Mouse (Mus musculus) neural tube, embryonic 13.5 days (tissue): Measurements from ENCODE around the gene Pdcd1lg2. TPM values are rescaled to one million over a fixed set of nuclear protein-coding genes. Genes with fewer than 3 reads are reported as not detected.

Experiments used
- ATAC-seq: fragments of 200-750 bp; cut with Nextera tagmentation; 2 replicates; pipeline ENCODE4 v1.8.0; 2017; ENCODE audit warnings: low read depth, mild to moderate bottlenecking, moderate TSS enrichment, moderate library complexity
- H3K27ac ChIP-seq: fragments of 300-500 bp; sonication (generic); replicated peaks from 2 replicates; pipeline ENCODE4 v1.5.1; 2015; ENCODE audit warnings: moderate library complexity, mild to moderate bottlenecking, inconsistent platforms
- H3K27me3 ChIP-seq: fragments of 300-500 bp; sonication (generic); 2 replicates; pipeline ENCODE4 v1.6.1; 2015; ENCODE audit warnings: mild to moderate bottlenecking, inconsistent platforms
- H3K36me3 ChIP-seq: fragments of 300-500 bp; sonication (generic); 2 replicates; pipeline ENCODE4 v1.6.1; 2015; ENCODE audit warnings: mild to moderate bottlenecking, inconsistent platforms
- H3K4me1 ChIP-seq: fragments of 300-500 bp; sonication (generic); replicated peaks from 2 replicates; pipeline ENCODE4 v1.6.1; 2015; ENCODE audit warnings: inconsistent platforms
- H3K4me2 ChIP-seq: fragments of 300-500 bp; sonication (generic); 2 replicates; pipeline ENCODE4 v1.6.1; 2015; ENCODE audit warnings: inconsistent platforms, mild to moderate bottlenecking, moderate library complexity
- H3K4me3 ChIP-seq: fragments of 300-500 bp; sonication (generic); 2 replicates; pipeline ENCODE4 v1.5.1; 2015; ENCODE audit warnings: mild to moderate bottlenecking, inconsistent platforms
- H3K9ac ChIP-seq: fragments of 300-500 bp; sonication (generic); 2 replicates; pipeline ENCODE4 v1.6.1; 2015; ENCODE audit warnings: moderate library complexity, mild to moderate bottlenecking, inconsistent platforms
- H3K9me3 ChIP-seq: fragments of 300-500 bp; sonication (generic); 2 replicates; pipeline ENCODE4 v1.6.1; 2016; ENCODE audit warnings: inconsistent platforms
- WGBS: fragments of 180-500 bp; shearing (Covaris S2); methylation state at CpG from one replicate; pipeline ENCODE4 v1.1.7; 2015; 5-methylcytosine and 5-hydroxymethylcytosine counted together
- polyA plus RNA-seq: library from polyadenylated mRNA; unstranded; fragments of >200 nt; fragmentation: Nextera tagmentation; extraction: Ambion mirVana; gene quantifications from 2 replicates; pipeline ENCODE4 v1.2.1, GENCODE M21; 2015

The Pdcd1lg2 gene
- polyA plus RNA-seq, 1 experiment from 2014 or later: not detected

DNA sequence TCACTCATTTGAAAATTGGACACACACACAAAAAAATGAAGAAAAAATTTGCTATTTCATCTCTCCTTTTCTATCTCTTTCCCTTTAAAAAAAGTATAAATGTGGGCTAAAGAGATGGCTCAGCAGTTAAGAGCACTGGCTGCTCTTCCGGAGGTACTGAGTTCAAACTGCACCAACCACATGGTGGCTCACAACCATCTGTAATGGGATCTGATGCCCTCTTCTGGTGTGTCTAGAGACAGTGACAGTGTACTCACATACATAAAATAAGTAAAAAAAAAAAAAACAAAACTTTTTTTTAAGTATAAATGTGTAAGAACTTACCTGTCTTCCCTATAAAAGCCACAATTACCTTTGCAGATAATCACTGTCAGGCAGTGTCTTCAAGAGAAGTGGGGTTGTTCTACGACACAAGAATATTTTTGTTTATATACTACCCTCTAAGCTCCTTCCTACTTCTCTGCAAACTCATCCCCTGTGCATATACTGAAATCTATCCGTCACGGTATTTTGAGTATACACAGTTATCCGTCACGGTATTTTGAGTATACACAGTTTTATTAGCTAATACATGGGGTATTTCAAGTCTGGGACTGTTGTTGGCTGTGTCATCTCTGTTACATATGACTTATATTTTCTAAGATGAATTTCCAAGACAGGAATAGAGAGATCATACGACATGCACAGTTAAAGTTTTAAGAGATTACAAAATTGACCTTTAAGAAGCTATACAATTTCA, 40.0 kb upstream of the Pdcd1lg2 start:
- H3K9me3 ChIP-seq: no peaks in the 10 kb centered on the region
- H3K27me3 ChIP-seq: no peaks in the 10 kb centered on the region
- ATAC-seq: no peak
- no peaks in the 10 kb centered on the region for H3K36me3 ChIP-seq
- WGBS: 93% methylated on average over 7 of the region's 7 CpGs
- H3K4me3 ChIP-seq: no peak overlapping the region
- H3K4me2 ChIP-seq: no peak overlapping the region
- no peak overlapping the region for H3K27ac ChIP-seq
- H3K9ac ChIP-seq: no peak overlapping the region
- peaks cover 18% of the 10 kb centered on the region; the same call in 1 of the 2 replicates for H3K4me1 ChIP-seq

DNA sequence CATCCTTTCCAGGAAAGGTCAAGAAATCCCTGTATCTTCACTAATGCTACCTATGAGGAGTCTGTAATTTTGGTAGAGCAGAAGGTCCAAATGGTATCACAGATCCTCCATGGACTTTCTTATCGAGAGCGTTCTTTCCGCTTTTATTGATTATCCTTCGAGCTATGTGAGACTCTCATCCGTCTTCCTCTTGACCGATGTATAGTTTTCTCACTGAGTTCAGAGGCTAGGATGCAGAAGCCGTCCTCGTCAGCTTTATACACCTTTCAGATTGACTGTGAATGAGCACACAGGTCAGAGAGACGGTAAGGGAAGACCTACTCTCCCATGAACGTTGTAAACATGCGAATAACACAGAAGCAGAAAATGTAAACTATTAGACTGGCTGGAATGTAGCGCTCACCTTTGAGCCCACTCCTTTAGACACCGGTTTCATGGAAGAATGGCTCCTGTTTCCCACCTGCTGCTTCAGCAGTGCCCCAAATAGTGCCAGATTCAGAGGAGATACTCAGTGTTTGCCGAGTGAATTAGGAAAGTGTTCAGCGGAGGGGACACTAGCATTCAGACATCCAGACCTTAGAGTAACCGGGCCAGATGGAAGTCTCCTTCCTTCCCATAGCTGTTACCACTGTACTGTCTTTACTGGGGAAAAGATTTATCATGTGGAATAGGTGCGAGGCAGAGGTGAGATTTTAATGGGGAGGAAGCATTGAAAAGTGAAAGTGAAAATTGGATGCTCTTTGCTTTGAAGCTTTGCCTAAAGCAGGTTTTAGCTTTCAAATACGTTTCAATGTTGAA, 39.2 kb upstream of the Pdcd1lg2 start:
- H3K36me3 ChIP-seq: no peaks in the 10 kb centered on the region
- peaks cover 18% of the 10 kb centered on the region; the same call in 1 of the 2 replicates for H3K4me1 ChIP-seq
- H3K27me3 ChIP-seq: no peaks in the 10 kb centered on the region
- H3K9ac ChIP-seq: no peak overlapping the region
- WGBS: 84% methylated on average over 18 of the region's 18 CpGs
- H3K4me3 ChIP-seq: no peak overlapping the region
- no peaks in the 10 kb centered on the region for H3K9me3 ChIP-seq
- H3K27ac ChIP-seq: no peak overlapping the region
- H3K4me2 ChIP-seq: no peak overlapping the region
- no peak for ATAC-seq

DNA sequence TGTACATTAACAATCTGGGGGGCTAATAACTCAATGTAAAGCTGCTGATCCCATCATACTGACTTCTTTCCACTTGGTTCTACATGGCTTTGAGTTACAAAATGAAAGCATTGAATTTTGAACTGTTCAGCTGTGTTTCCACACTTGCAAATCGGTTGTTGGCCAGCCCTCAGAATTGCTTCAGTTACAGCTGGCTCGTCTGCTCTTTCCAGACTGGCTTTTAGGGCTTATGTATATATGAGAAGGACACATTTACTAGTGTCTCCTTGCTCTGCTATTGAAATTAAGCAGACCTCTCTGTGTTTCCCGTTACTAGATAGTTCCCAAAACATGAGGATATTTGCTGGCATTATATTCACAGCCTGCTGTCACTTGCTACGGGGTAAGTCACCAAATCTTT, 38.6 kb upstream of the Pdcd1lg2 start:
- Histone ChIP-seq H3K36me3 (no peaks in the 10 kb centered on the region), H3K27me3 (no peaks in the 10 kb centered on the region), H3K9me3 (no peaks in the 10 kb centered on the region), H3K27ac (no peak overlapping the region), H3K4me2 (no peak overlapping the region), H3K4me3 (no peak overlapping the region), H3K9ac (no peak overlapping the region), H3K4me1 (peaks cover 12% of the 10 kb centered on the region; the same call in 1 of the 2 replicates)
- 77% methylated on average over 4 of the region's 4 CpGs for WGBS
- ATAC-seq: no peak

DNA sequence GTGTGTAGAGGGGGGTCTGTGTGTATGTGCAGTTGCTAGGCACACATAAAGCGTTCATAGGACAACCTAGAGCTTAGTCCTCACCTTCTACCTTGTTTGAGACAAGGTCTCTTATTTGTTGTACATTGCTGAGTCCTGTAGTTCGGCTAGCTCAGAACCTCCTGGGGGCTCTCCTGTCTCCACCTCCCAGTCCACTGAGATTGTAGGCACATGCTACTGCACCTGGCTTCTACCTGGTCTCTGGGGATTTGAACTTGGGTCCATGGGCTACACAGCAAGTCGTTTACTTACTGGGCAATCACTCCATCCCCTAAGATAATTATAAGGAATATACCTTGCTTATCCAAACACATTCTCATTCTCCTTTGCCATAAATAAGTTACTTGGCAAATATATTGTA, 38.1 kb upstream of the Pdcd1lg2 start:
- Histone ChIP-seq H3K27ac (no peak overlapping the region), H3K4me2 (no peak overlapping the region), H3K36me3 (no peaks in the 10 kb centered on the region), H3K9me3 (no peaks in the 10 kb centered on the region), H3K4me1 (peaks cover 7% of the 10 kb centered on the region; the same call in 1 of the 2 replicates), H3K27me3 (no peaks in the 10 kb centered on the region), H3K4me3 (no peak overlapping the region), H3K9ac (no peak overlapping the region)
- ATAC-seq: no peak
- WGBS: 85% methylated on average over 3 of the region's 3 CpGs

DNA sequence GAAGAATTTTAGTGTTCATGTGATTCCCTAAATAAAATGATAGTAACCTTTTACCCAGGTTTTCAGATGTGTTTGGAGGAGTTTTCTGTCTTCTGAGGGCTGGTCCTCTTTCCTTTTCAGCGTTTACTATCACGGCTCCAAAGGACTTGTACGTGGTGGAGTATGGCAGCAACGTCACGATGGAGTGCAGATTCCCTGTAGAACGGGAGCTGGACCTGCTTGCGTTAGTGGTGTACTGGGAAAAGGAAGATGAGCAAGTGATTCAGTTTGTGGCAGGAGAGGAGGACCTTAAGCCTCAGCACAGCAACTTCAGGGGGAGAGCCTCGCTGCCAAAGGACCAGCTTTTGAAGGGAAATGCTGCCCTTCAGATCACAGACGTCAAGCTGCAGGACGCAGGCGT, 37.3 kb upstream of the Pdcd1lg2 start:
- no peak for ATAC-seq
- 32% methylated on average over 11 of the region's 11 CpGs for WGBS
- H3K4me3 ChIP-seq: peak overlapping the region; percentile 27

DNA sequence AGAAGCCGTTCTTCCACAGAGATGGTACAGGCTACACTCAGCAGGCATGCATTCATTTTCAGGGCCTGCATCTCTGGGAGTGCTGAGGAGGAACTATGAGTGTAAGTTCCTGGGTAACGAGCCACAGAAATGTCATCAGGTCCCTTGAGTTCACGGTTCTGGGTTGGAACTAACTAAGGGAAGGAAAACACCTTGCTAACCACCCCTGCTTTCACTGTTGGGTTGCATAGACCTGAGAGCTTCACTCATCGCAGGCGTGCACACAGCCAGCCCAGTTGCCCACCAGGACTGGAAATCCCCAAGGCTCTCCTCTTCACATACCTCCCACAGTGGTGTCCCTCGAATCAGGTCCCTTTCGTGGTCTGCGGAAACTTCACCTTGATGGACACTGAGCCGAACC, 35.8 kb upstream of the Pdcd1lg2 start:
- Histone ChIP-seq H3K4me3 (no peak overlapping the region), H3K4me1 (peaks cover 7% of the 10 kb centered on the region; the same call in 1 of the 2 replicates), H3K27me3 (no peaks in the 10 kb centered on the region), H3K27ac (no peak overlapping the region), H3K9ac (no peak overlapping the region), H3K9me3 (no peaks in the 10 kb centered on the region), H3K36me3 (no peaks in the 10 kb centered on the region), H3K4me2 (no peak overlapping the region)
- 93% methylated on average over 9 of the region's 9 CpGs for WGBS
- no peak for ATAC-seq

More for the DNA sequence above, 37.3 kb upstream of the Pdcd1lg2 start:
- H3K9ac ChIP-seq: peak overlapping the region; percentile 50
- no peaks in the 10 kb centered on the region for H3K36me3 ChIP-seq
- no peak overlapping the region for H3K27ac ChIP-seq
- no peaks in the 10 kb centered on the region for H3K27me3 ChIP-seq
- peaks cover 7% of the 10 kb centered on the region; the same call in 1 of the 2 replicates for H3K4me1 ChIP-seq
- no peaks in the 10 kb centered on the region for H3K9me3 ChIP-seq
- H3K4me2 ChIP-seq: peak overlapping the region; percentile 50

DNA sequence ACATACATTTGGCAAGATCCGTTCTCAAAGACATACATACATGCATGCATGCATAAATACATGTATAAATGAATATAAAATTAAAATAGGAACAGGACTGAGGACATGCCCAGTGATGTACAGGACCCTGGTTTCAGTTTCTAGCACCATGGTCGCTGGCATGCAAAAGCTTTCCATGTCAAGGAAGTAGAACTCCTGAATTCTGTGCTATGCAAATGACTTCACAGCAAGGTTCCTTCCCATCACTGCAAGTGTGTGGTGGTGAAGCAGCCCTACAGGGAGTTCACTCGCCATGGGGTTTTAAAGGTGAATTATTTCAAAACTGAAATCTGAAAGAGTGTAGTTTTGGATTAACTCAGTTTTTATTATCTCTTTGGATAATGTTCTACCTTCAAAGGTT, 34.3 kb upstream of the Pdcd1lg2 start:
- Histone ChIP-seq H3K9ac (no peak overlapping the region), H3K4me2 (no peak overlapping the region), H3K9me3 (no peaks in the 10 kb centered on the region), H3K4me3 (no peak overlapping the region), H3K27me3 (no peaks in the 10 kb centered on the region), H3K27ac (no peak overlapping the region), H3K4me1 (peaks cover 7% of the 10 kb centered on the region; the same call in 1 of the 2 replicates), H3K36me3 (no peaks in the 10 kb centered on the region)
- no peak for ATAC-seq
- 71% methylated on average over 3 of the region's 3 CpGs for WGBS

DNA sequence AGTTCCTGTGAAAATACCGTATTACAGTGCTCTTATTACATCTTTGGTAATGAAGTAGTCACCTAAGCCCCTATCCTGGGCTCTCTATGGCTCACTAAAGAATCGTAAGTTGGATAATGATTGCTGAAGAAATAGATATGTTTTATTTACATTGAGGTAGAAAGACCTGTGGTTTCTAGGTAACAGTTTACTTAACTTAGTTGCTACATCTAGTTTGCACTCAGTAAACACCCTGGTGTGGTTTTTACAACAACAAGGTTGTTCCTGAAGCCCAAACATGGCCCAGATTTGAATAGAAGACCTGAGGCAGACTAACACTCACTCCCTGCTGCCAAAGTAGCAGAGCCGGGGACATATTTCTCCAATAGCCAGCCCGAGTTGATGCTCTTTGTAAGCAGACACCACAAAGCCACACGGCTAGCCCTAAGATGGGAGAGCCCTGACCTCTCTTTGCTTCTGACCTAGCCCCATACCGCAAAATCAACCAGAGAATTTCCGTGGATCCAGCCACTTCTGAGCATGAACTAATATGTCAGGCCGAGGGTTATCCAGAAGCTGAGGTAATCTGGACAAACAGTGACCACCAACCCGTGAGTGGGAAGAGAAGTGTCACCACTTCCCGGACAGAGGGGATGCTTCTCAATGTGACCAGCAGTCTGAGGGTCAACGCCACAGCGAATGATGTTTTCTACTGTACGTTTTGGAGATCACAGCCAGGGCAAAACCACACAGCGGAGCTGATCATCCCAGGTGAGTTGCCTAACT, 30.7 kb upstream of the Pdcd1lg2 start:
- Histone ChIP-seq H3K27me3 (no peaks in the 10 kb centered on the region), H3K9ac (no peak overlapping the region), H3K27ac (no peak overlapping the region), H3K9me3 (no peaks in the 10 kb centered on the region), H3K4me1 (no peaks in the 10 kb centered on the region), H3K36me3 (no peaks in the 10 kb centered on the region), H3K4me3 (no peak overlapping the region), H3K4me2 (no peak overlapping the region)
- 92% methylated on average over 14 of the region's 14 CpGs for WGBS
- ATAC-seq: no peak

DNA sequence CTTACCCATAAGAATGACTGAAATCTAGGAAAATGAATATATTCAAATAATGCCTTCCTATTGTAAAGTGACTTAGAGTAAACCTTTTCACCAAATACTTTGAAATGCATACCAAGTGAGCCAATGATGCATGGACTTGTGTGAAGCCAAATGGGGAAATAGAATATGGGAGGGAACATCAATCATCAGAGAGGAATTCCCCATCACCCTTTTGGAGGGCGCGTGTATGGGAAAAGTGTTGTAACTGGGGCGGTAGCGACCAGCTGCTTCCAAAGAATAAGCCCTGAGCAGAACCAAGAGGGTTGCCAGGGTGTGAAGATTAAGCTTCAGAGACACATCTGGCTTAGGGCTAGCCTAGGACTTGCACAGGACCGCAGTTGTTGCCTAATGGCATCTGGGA, 27.4 kb upstream of the Pdcd1lg2 start:
- Histone ChIP-seq H3K9me3 (no peaks in the 10 kb centered on the region), H3K36me3 (no peaks in the 10 kb centered on the region), H3K9ac (no peak overlapping the region), H3K4me3 (no peak overlapping the region), H3K27me3 (no peaks in the 10 kb centered on the region), H3K4me2 (no peak overlapping the region), H3K27ac (no peak overlapping the region), H3K4me1 (no peaks in the 10 kb centered on the region)
- no peak for ATAC-seq
- 94% methylated on average over 5 of the region's 5 CpGs for WGBS

DNA sequence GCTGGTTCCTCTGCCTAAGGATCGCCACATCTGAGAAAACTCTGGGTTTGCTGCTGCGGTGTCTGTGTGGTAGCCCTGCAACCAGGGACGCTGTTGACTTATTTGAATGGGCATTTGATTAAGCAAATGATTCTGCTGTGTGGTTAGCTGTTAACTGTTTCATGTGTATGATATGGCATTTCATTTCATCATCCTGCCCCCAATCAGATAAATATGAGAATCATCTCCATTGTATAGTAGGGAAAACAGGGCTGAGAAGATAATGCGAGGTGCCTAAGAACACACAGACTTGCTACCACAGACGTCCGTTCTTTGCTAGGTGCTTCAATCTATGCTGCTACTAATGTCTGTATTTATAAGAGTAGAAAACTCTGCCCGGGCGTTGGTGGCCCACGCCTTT, 26.3 kb upstream of the Pdcd1lg2 start:
- H3K4me2 ChIP-seq: no peak overlapping the region
- ATAC-seq: no peak
- no peak overlapping the region for H3K27ac ChIP-seq
- H3K4me1 ChIP-seq: no peaks in the 10 kb centered on the region
- no peaks in the 10 kb centered on the region for H3K9me3 ChIP-seq
- H3K36me3 ChIP-seq: no peaks in the 10 kb centered on the region
- 91% methylated on average over 9 of the region's 9 CpGs for WGBS
- no peak overlapping the region for H3K4me3 ChIP-seq
- H3K27me3 ChIP-seq: no peaks in the 10 kb centered on the region
- H3K9ac ChIP-seq: no peak overlapping the region

DNA sequence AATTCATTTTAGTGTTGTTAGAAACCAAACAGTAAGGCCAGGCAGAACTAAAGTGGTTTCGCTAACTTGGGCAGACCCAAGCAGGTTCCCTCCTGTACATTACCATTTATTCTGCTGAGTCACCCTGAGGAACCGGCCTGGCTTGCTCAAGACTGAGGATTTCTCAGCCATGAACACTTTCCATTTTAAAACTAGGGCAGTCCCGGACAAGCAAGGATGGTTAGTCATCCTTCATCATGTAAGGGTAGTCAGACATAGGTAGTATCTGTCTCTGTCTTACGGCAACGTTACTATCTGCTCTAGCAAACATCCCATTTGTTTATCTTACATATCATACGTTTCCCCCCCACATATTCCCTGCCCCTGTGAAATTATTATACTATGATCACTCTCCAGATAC, 25.7 kb upstream of the Pdcd1lg2 start:
- 90% methylated on average over 6 of the region's 6 CpGs for WGBS
- Histone ChIP-seq H3K36me3 (no peaks in the 10 kb centered on the region), H3K9me3 (no peaks in the 10 kb centered on the region), H3K27me3 (no peaks in the 10 kb centered on the region), H3K27ac (no peak overlapping the region), H3K4me2 (no peak overlapping the region), H3K4me1 (no peaks in the 10 kb centered on the region), H3K9ac (no peak overlapping the region), H3K4me3 (no peak overlapping the region)
- no peak for ATAC-seq

DNA sequence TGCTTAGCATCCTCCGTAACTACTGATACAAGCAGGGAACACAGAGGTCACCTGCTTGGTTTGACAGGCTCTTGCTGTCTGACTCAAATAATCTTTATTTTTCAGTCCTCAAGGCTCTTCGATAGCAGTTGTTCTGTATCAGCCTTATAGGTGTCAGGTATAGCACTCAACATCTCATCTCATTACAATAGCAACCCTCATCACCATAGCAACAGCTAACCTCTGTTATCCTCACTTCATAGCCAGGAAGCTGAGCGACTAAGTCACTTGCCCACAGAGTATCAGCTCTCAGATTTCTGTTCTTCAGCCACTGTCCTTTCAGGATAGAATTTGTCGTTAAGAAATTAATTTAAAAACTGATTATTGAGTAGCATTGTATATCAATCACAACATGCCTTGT, 24.9 kb upstream of the Pdcd1lg2 start:
- Histone ChIP-seq H3K9ac (no peak overlapping the region), H3K4me1 (no peaks in the 10 kb centered on the region), H3K9me3 (no peaks in the 10 kb centered on the region), H3K27me3 (no peaks in the 10 kb centered on the region), H3K4me2 (no peak overlapping the region), H3K4me3 (no peak overlapping the region), H3K27ac (no peak overlapping the region), H3K36me3 (no peaks in the 10 kb centered on the region)
- WGBS: 83% methylated on average over 4 of the region's 4 CpGs
- no peak for ATAC-seq
